Mouse (Mus musculus) erythroblast, embryonic 14.5 days (primary cell): Measurements from ENCODE around the gene Gnl1. TPM values are rescaled to one million over a fixed set of nuclear protein-coding genes. Genes with fewer than 3 reads are reported as not detected.
A peak's percentile ranks its signal among the peaks of the same experiment; 100 is the strongest.

ENCODE experiments used
- H3K27me3 ChIP-seq: 2 replicates; pipeline ENCODE4 v1.6.1; 2012; ENCODE audit warnings: inconsistent platforms; ENCODE audit not compliant: control insufficient read depth
- H3K36me3 ChIP-seq: 2 replicates; pipeline ENCODE4 v1.6.1; 2012; ENCODE audit warnings: mild to moderate bottlenecking, inconsistent platforms; ENCODE audit not compliant: control insufficient read depth
- H3K4me1 ChIP-seq: 2 replicates; pipeline ENCODE4 v1.6.1; 2012; ENCODE audit warnings: inconsistent platforms; ENCODE audit not compliant: control insufficient read depth
- H3K4me3 ChIP-seq: replicated peaks from 2 replicates; pipeline ENCODE3; 2012; ENCODE audit warnings: moderate library complexity, mild to moderate bottlenecking, inconsistent platforms
- H3K9me3 ChIP-seq: 2 replicates; pipeline ENCODE4 v1.6.1; 2012; ENCODE audit warnings: low read length, inconsistent platforms, mixed read lengths; ENCODE audit not compliant: control insufficient read depth
- GATA1 ChIP-seq: IDR thresholded peaks from 2 replicates; pipeline ENCODE4 v1.6.1; 2012; ENCODE audit warnings: low read length, inconsistent platforms, mixed read lengths
- TAL1 ChIP-seq: IDR thresholded peaks from 3 replicates; pipeline ENCODE4 v1.6.1; 2012; ENCODE audit warnings: low read length, inconsistent platforms, mixed read lengths
- polyA plus RNA-seq: library from polyadenylated mRNA; stranded (reverse); fragments of >175 nt; gene quantifications from 2 replicates; pipeline ENCODE4 v1.2.3, GENCODE M21; 2012

The Gnl1 gene
- polyA plus RNA-seq, 1 experiment, result 1.5 TPM

GRCm38 (mm10) chr17:35954665-35955064 lies 25.0 kb upstream of the Gnl1 start:
- H3K27me3 ChIP-seq, result no peaks in the 10 kb centered on the region
- H3K4me1 ChIP-seq, result no peaks in the 10 kb centered on the region
- no peaks in the 10 kb centered on the region for H3K9me3 ChIP-seq
- H3K36me3 ChIP-seq, result peaks cover 55% of the 10 kb centered on the region
- no peak overlapping the region for H3K4me3 ChIP-seq
- TF ChIP-seq TAL1, result no peak

GRCm38 (mm10) chr17:35958533-35959223 lies 21.0 kb upstream of the Gnl1 start:
- TF ChIP-seq GATA1 (no peak), TAL1 (no peak)
- H3K4me1 ChIP-seq, result peaks cover 4% of the 10 kb centered on the region
- no peaks in the 10 kb centered on the region for H3K27me3 ChIP-seq
- no peaks in the 10 kb centered on the region for H3K9me3 ChIP-seq
- no peak overlapping the region for H3K4me3 ChIP-seq
- H3K36me3 ChIP-seq, result peaks cover 88% of the 10 kb centered on the region

- Histone ChIP-seq H3K36me3 (peaks cover 93% of the 10 kb centered on the region), H3K27me3 (no peaks in the 10 kb centered on the region), H3K4me3 (no peak overlapping the region), H3K9me3 (no peaks in the 10 kb centered on the region), H3K4me1 (peaks cover 27% of the 10 kb centered on the region)
- TF ChIP-seq TAL1 (no peak), GATA1 (no peak)
Measured at GRCm38 (mm10) chr17:35963279-35963678, 16.4 kb upstream of the Gnl1 start.

- TF ChIP-seq TAL1 (no peak), GATA1 (no peak)
- Histone ChIP-seq H3K36me3 (peaks cover 52% of the 10 kb centered on the region), H3K9me3 (no peaks in the 10 kb centered on the region), H3K27me3 (no peaks in the 10 kb centered on the region), H3K4me1 (peaks cover 53% of the 10 kb centered on the region), H3K4me3 (no peak overlapping the region)
Measured at GRCm38 (mm10) chr17:35967621-35968020, 12.0 kb upstream of the Gnl1 start.

GRCm38 (mm10) chr17:35969418-35970389 lies 9.9 kb upstream of the Gnl1 start, which contains the start of gene Abcf1:
Gene Abcf1 (minus strand): TSS chr17:35969761.
- Histone ChIP-seq H3K4me1 (peaks cover 50% of the 10 kb centered on the region), H3K36me3 (peaks cover 45% of the 10 kb centered on the region)
- TF ChIP-seq TAL1 (no peak), GATA1 (no peak)

GRCm38 (mm10) chr17:35972131-35972530 lies 7.5 kb upstream of the Gnl1 start:
- H3K36me3 ChIP-seq, result peaks cover 23% of the 10 kb centered on the region

More at GRCm38 (mm10) chr17:35969418-35970389, 9.9 kb upstream of the Gnl1 start, which contains the start of gene Abcf1:
- H3K27me3 ChIP-seq, result no peaks in the 10 kb centered on the region
- peak within 1 kb of the TSS; percentile 90 for H3K4me3 ChIP-seq
- no peaks in the 10 kb centered on the region for H3K9me3 ChIP-seq

GRCm38 (mm10) chr17:35978811-35979400 lies 745 bp upstream of the Gnl1 start:
- Histone ChIP-seq H3K27me3 (peaks cover 6% of the 10 kb centered on the region), H3K9me3 (no peaks in the 10 kb centered on the region), H3K4me3 (peak overlapping the region; percentile 85), H3K4me1 (peaks cover 32% of the 10 kb centered on the region), H3K36me3 (peaks cover 16% of the 10 kb centered on the region)
- TF ChIP-seq TAL1 (no peak), GATA1 (no peak)

More at GRCm38 (mm10) chr17:35972131-35972530, 7.5 kb upstream of the Gnl1 start:
- Histone ChIP-seq H3K9me3 (no peaks in the 10 kb centered on the region), H3K27me3 (no peaks in the 10 kb centered on the region), H3K4me3 (no peak overlapping the region), H3K4me1 (peaks cover 36% of the 10 kb centered on the region)
- no peak for TF ChIP-seq GATA1
- TF ChIP-seq TAL1, result no peak

- Histone ChIP-seq H3K4me3 (peak overlapping the region; percentile 85), H3K4me1 (peaks cover 32% of the 10 kb centered on the region), H3K36me3 (peaks cover 8% of the 10 kb centered on the region), H3K9me3 (no peaks in the 10 kb centered on the region), H3K27me3 (peaks cover 6% of the 10 kb centered on the region)
- TF ChIP-seq GATA1 (no peak), TAL1 (no peak)
Measured at GRCm38 (mm10) chr17:35980363-35980754, 708 bp downstream of the Gnl1 start.

GRCm38 (mm10) chr17:35981776-35982175 lies 2.1 kb downstream of the Gnl1 start:
- Histone ChIP-seq H3K36me3 (peaks cover 8% of the 10 kb centered on the region), H3K9me3 (no peaks in the 10 kb centered on the region), H3K4me1 (peaks cover 32% of the 10 kb centered on the region), H3K4me3 (no peak overlapping the region), H3K27me3 (peaks cover 6% of the 10 kb centered on the region)
- TF ChIP-seq GATA1 (no peak), TAL1 (no peak)
